Mouse (Mus musculus) embryonic fibroblast, embryonic 13.5 days (primary cell): Measurements from ENCODE around the gene Kalrn.

Experiments
- CTCF ChIP-seq: IDR thresholded peaks from 2 replicates; pipeline ENCODE4 v1.5.1; 2011; ENCODE audit warnings: mild to moderate bottlenecking, control low read depth, low read length, moderate library complexity, borderline replicate concordance; ENCODE audit not compliant: insufficient read depth
- POLR2A ChIP-seq: IDR thresholded peaks from 2 replicates; pipeline ENCODE4 v1.6.1; 2011; ENCODE audit warnings: low read depth, mild to moderate bottlenecking, control low read depth, low read length, moderate library complexity

GRCm38 (mm10) chr16:34163086-34163485 is 410.2 kb downstream of the Kalrn start:
- TF ChIP-seq POLR2A = no peak
- no peak for TF ChIP-seq CTCF
